Mouse (Mus musculus): ENCODE measurements around the gene Pdhx.

The Pdhx gene

DNA sequence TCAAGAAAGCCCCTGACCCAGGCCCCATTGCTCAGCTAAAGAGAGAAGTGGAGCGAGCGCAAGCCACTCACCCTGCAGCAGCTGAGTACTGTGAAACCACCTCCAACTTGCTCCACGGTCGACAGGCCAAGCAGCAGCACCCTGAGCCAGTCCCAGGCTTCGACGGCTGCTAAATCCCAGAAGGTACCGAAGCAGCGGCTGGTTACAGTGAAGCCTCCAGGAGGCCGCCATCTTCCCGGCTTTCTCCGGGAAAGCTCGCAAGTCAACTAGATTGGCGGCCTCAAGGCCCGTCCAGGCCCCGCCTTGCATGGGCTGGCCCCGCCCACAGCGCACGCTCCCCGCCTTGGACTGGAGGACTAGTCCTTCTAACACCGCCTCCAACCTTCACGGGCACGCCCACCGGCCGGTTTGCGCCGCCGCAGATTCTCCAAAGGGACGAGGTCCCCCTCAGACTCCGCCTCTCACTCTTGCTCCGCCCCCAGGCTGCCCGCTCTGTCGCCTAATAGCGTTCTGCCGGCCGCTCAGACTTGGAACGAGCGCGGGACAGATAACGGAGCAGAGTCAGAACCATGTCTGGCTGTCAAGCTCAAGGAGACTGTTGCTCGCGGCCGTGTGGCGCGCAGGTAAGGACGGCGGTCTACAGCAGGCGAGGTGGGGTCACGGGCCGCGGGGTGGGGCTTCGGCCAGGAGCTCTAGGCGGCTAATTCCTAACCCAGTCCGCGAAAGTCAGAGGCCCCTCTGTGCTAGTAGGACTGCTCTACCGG is at the start of gene Pdhx, which contains the start of gene Apip:
Gene Pdhx (minus strand): TSS at position 295 of the 764 bp plus-strand sequence.
Gene Apip (plus strand): TSS at position 457 of the 764 bp plus-strand sequence.
- DNase-seq (ENCODE audit: low read depth, low spot score), result peak; percentile 98

DNA sequence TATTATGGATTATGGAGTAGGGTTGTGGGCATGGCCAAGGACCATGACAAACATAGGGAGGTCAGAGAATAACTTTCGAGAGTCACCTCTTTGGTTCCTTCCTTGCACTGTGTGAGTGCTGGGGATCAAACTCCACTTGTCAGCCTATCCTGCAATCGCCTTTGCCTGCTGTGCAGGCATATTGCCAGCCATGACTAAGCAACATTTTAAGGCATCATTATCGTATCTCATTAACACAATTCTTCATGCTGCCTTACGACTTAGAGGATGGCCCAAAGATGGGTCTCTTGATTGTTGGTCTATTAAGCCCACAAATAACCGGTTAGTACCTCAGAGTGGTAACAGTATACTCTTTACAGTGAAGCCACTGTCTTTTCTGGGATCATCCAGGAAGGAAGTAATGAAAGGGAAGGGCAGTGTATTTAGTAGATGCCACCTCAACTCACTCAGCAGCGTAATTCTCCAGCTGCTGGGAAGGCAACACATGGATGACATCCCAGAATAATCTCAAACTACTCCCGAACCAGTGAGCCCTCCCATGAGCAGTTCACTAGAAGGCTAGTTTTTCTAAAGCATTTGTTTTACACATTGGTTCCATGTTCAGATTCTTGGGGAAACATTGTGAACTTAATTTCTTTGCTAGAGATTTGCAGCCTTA is 46.0 kb upstream of the Pdhx start:
- DNase-seq (ENCODE audit: low read depth, low spot score), result no peak

DNA sequence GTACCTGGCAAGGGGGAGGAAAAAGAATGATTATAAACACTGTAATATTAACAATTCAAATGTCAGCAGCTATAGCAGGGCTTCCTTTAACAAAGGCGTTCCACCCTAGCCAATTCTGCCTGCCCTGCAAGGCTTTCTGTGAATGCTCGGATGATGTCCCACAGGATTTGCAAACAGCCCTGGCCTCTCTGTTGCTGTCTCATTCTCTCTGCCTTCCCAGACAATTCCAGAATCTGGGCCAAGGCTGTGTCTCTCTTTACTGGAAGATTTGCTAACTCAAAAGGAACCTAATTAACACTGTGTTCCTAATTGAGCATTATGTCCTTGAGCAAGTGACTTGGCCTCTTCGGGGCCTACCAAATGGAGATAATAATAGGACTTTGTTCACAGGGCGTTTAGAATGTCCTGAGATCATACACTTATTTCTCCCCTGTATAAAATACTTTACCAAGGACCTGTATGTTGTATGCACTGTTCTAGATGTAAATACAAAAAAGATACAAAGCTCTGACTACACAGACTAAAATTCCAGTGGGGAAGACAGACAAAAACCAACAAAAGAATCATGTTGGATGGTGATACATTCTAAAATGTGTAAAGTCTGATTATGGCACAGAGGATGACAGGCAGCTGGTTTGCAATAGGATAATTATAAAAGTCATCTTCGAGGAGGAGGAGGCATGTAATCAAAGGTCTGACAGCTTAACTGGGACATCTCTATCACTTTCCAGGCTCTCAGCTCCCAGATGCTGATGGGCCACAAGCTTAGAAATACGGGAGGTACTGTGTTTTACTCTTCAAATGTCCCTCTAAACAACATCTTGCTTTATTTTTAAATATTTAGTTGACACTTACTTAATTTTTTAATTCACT is 45.2 kb upstream of the Pdhx start:
- no peak for DNase-seq (ENCODE audit: low read depth, low spot score)

DNA sequence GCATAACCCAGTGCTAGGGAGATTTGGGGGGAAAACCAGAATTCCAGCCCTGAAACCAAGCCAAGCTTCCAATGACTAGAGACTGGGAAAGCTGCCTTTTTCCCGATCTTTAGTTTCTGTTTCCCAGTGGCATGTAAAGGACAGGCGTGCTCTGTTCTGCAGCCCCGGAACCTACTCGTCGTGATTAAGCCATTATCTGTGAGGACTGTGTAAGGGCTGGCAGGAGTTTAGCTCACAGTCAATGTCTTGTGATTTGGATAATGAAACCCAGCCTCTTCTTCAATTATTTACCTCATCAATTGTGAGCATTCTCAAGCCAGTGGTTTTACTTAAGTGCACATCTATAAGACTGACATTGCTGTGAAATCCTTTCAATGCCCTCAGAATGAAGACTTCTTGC is 43.9 kb upstream of the Pdhx start:
- DNase-seq (ENCODE audit: low read depth, low spot score), result no peak

DNA sequence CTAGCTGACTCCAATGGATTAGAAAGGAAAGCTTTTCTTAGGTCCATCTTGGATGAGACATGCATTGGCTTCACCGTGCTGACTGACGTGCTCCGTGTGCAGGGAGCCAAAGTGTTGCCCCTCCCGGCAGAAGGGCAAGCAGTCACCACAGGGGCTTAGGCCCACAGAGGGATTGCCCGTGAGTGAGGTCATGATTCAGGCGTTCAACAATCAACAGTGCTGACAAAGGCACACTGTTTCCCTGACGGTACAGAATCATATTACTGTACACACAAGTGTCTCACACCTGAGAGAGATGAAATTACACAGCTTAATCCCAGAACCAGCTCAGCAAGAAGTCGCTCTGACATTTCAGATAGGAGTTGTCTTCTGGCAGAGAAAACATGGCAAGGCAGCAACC is 38.4 kb upstream of the Pdhx start:
- no peak for DNase-seq (ENCODE audit: low read depth, low spot score)

GRCm38 (mm10) chr2:103106172-103106571 is 32.9 kb upstream of the Pdhx start:
- DNase-seq (ENCODE audit: low read depth, low spot score), result no peak

- no peak for DNase-seq (ENCODE audit: low read depth, low spot score)
These were observed 29.3 kb upstream of the Pdhx start for GRCm38 (mm10) chr2:103102595-103102994.

- DNase-seq (ENCODE audit: low read depth, low spot score), result no peak
These were observed 16.2 kb upstream of the Pdhx start for GRCm38 (mm10) chr2:103089521-103089920.

DNA sequence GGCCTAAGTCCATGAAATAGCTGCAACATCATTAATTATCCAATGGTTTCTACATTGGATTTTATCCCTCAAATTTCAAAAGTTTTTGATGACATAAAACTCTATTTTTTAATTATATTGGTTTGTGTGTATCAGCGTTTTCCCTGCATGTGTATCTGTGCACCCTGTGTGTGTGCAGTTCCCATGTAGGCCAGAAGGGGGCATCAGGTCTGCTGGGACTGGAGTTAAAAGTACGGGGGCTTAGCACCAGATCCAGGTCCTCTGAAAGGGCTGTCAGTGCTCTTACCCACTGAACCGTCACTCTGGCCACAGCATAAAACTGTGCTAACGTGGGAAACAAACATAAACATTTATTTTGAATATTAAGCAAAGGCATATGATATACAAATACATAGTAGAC is 14.8 kb upstream of the Pdhx start:
- DNase-seq (ENCODE audit: low read depth, low spot score), result no peak

GRCm38 (mm10) chr2:103086432-103086831 is 13.1 kb upstream of the Pdhx start:
- DNase-seq (ENCODE audit: low read depth, low spot score), result peak; percentile 22

DNA sequence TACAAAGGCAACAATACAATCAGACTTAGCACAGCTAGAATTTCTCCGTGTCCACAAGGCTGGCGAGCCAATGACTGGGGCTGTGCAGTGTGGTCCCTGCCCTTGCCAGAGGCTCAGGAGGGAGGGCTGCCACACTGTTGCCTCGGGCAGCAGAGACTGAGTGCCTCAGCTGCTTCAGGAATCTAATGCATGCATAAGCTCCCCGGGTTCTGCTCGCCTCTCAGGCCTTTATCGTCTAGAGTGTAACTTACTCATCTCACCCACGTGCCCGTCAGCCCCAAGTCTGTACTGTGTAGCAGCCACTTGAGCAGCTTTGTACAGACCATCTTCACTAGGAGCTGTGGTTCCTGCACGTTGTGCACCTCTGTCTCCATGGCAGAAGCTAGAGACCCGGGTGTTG is 12.3 kb upstream of the Pdhx start:
- DNase-seq (ENCODE audit: low read depth, low spot score), result no peak

DNA sequence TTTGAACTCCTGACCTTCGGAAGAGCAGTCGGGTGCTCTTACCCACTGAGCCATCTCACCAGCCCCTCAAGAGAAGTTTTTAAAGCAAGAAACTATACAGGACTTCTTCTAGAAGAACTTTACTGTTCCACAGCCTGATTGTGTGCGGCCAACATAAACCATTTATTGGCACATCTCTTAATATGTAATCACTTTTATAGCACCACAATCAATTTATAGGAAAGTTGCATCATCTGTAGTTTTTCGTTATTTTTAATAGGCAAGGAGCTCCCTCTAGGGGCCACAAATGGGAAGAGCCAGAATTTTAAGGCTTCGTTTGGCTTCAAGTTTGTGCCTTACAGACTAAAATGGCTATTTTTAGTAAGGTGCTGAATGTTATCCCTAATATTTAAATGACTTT is 11.1 kb upstream of the Pdhx start:
- no peak for DNase-seq (ENCODE audit: low read depth, low spot score)

GRCm38 (mm10) chr2:103082853-103083252 is 9.5 kb upstream of the Pdhx start:
- no peak for DNase-seq (ENCODE audit: low read depth, low spot score)

GRCm38 (mm10) chr2:103081706-103082105 is 8.4 kb upstream of the Pdhx start:
- no peak for DNase-seq (ENCODE audit: low read depth, low spot score)

DNA sequence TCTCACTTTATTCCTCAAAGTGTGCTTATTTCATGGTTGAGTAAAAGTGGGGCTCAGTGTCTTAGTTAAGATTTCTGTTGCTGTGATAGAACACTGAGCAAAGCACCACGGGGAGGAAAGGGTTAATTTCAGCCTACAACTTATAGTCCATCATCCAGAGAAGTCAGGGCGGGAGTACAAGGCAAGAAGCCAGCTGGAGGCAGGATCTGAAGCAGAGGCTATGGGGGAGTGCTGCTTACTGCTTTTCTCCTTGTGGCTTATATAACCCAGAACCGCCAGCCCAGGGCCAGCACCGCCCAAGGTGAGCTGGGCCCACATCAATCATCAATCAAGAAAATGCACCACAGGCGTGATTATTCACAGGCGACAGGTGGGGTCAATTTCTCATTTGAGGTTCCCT is 7.8 kb upstream of the Pdhx start:
- no peak for DNase-seq (ENCODE audit: low read depth, low spot score)

- no peak for DNase-seq (ENCODE audit: low read depth, low spot score)
These were observed 2.7 kb downstream of the Pdhx start for GRCm38 (mm10) chr2:103070586-103070985.

DNA sequence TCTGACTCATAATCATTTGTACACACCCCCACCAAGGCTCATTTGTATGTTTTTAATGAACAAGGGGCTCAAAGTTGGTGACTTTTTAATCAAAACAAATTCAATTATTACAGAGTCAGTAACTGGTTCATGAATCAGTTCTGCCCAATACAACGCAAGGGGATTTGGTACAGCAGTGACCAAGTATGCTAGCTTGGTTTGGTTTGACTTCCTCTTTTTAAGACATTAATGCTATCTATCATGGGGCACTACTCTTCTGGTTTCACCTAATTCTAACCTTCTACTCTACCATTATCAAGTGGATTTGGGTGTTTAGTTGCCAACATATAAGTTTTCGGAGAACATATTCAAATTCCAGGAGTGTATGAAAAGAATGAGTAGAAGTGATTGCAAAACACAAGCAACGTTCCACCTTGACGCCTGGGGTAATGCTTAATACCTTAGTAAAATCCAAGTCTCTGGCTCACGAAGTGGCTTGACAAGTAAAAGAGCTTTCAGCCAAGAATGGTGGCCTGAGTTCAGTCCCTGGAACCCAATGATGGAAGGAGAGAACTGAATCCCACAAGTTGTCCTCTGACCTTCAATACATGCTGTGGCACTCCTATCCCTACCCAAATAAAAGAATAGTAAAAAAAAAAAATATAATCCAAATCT is 3.4 kb downstream of the Pdhx start:
- no peak for DNase-seq (ENCODE audit: low read depth, low spot score)

DNA sequence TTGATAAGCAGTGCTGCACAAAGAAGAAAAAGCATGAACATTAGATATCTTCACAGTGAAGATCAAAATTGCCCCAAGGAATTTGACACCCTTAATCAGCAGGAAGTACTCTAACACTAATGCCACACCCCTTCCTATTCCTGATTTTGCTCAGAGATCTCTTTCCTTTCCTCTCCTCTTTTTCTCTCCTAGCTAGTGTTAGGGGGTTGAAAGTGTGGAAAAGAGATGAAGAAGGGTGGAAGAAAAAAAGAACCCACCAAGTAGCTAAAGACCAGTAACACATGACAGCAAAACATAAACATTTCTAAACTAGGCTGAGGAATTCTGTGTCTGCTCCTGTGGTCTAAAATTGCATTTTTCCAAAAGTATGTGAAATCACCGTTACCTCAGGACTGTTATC is 4.7 kb downstream of the Pdhx start:
- no peak for DNase-seq (ENCODE audit: low read depth, low spot score)

GRCm38 (mm10) chr2:103067552-103068207 is 5.6 kb downstream of the Pdhx start:
- no peak for DNase-seq (ENCODE audit: low read depth, low spot score)

DNA sequence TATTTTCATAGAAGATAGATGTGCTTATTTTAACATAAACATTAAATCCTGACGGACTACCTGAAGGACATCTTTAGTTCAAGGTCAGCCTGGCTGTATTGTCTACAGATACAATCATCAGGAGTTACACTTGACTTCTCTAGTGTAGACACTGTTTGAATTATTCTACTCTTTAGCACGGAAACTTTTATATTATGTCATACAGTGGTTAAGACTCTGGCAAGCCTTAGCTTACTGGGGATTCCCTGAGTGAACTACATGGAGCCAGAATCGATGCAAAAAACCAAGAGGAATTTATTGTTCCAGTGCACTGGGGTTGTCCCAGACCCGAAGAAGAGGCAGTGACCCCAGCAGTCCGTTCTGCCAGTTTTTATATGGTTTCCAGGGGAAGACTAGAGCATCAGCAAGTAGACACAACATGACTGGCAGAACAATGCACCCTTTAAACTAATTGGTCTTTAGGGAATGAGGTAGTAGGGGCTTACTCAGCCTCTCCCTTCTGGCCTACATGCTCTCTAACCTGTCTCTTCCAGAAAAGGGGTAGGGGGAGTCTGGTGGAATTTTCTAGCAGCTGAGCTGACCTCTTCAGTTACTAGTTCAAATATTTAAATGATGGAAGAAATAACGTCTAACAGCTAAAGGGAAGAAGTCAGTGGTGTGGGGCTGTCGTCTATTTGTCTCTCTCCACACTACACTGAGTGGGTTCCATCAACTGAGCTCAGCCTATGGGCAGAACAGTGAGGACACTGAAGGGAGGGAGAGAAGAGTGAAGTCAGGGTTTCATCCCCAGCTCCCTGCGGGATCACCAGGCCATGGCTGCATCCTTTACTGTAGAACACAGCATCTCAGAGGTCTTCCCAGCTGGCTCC is 6.4 kb downstream of the Pdhx start:
- no peak for DNase-seq (ENCODE audit: low read depth, low spot score)
